Mouse (Mus musculus): ENCODE measurements around the gene Ppp1r13l. TPM values are rescaled to one million over a fixed set of nuclear protein-coding genes. Genes with fewer than 3 reads are reported as not detected.

The Ppp1r13l gene
- total and polyA plus RNA-seq, 2 experiments from 2014 or later = 1.0 to 1.5 TPM

GRCm38 (mm10) chr7:19362276-19362675 is 2.7 kb downstream of the Ppp1r13l start:
- Histone ChIP-seq H3K9me3 (ENCODE audit: low read length) (no peaks in the 10 kb centered on the region), H3K4me3 (ENCODE audit: low read depth, low read length) (no peak overlapping the region), H3K36me3 (ENCODE audit: insufficient read depth, low read length) (no peaks in the 10 kb centered on the region), H3K4me2 (ENCODE audit: low read depth, low read length, poor library complexity, severe bottlenecking) (peak overlapping the region; percentile 96; the same call in 1 of the 2 replicates), H3K4me1 (ENCODE audit: insufficient read depth, low read length) (no peaks in the 10 kb centered on the region), H3K27me3 (ENCODE audit: insufficient read depth, low read length) (no peaks in the 10 kb centered on the region), H3K27ac (ENCODE audit: low read depth, low read length) (no peak overlapping the region), H3K9ac (replicated peaks; ENCODE audit: low read length, poor library complexity, severe bottlenecking) (0 out of 2 replicates have a peak overlapping the region, but pooled peaks have one; percentile 13)
- 13% methylated on average over 4 of the region's 4 CpGs for WGBS
- TF ChIP-seq CTCF (IDR thresholded peaks at IDR 0.05) = no peak
- ATAC-seq (ENCODE audit: low FRiP score) (no peak), DNase-seq (ENCODE audit: low spot score) (no peak)

DNA sequence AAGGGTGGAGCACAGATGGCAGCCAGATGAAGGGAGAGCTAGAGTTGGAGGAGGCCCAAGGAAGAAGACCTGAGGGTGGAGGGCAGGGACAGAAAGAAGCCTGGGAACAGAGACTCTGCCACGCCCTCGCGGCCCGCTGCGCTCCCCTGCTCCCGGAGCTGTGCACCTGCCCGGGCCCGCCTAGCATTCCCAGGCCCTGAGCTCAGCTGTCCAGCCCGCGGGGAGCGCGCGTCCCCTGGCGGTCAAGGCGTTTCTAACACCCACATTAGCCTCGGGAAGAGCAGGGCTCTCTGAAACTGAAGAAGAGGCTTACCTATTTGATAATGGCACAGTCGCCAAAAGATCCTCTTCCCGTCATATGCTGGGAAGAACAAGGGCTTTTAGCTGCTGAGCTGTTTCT is 4.3 kb downstream of the Ppp1r13l start:
- Histone ChIP-seq H3K27me3 (ENCODE audit: insufficient read depth, low read length) (no peaks in the 10 kb centered on the region; the same call in 1 of the 2 replicates), H3K4me3 (ENCODE audit: low read depth, low read length) (no peak overlapping the region), H3K9me3 (ENCODE audit: low read length) (no peaks in the 10 kb centered on the region), H3K4me1 (ENCODE audit: insufficient read depth, low read length) (no peaks in the 10 kb centered on the region), H3K36me3 (ENCODE audit: insufficient read depth, low read length) (no peaks in the 10 kb centered on the region), H3K9ac (replicated peaks; ENCODE audit: low read length, poor library complexity, severe bottlenecking) (no peak overlapping the region), H3K4me2 (ENCODE audit: low read depth, low read length, poor library complexity, severe bottlenecking) (no peak overlapping the region), H3K27ac (ENCODE audit: low read depth, low read length) (no peak overlapping the region)
- TF ChIP-seq CTCF (IDR thresholded peaks at IDR 0.05) = peak; percentile 70
- ATAC-seq (ENCODE audit: low FRiP score) = no peak
- WGBS = 3% methylated on average over 18 of the region's 18 CpGs
- DNase-seq (ENCODE audit: low spot score) = no peak

- Histone ChIP-seq H3K9ac (replicated peaks; ENCODE audit: low read length, poor library complexity, severe bottlenecking) (no peak overlapping the region), H3K27me3 (ENCODE audit: insufficient read depth, low read length) (no peaks in the 10 kb centered on the region; the same call in 1 of the 2 replicates), H3K9me3 (ENCODE audit: low read length) (no peaks in the 10 kb centered on the region), H3K4me1 (ENCODE audit: insufficient read depth, low read length) (no peaks in the 10 kb centered on the region), H3K4me2 (ENCODE audit: low read depth, low read length, poor library complexity, severe bottlenecking) (no peak overlapping the region), H3K36me3 (ENCODE audit: insufficient read depth, low read length) (no peaks in the 10 kb centered on the region), H3K4me3 (ENCODE audit: low read depth, low read length) (no peak overlapping the region), H3K27ac (ENCODE audit: low read depth, low read length) (no peak overlapping the region)
- no peak for ATAC-seq (ENCODE audit: low FRiP score)
- WGBS = 83% methylated on average over 4 of the region's 4 CpGs
- DNase-seq (ENCODE audit: low spot score) = no peak
- TF ChIP-seq CTCF (IDR thresholded peaks at IDR 0.05) = no peak
These were observed 5.8 kb downstream of the Ppp1r13l start for GRCm38 (mm10) chr7:19365376-19365775.

DNA sequence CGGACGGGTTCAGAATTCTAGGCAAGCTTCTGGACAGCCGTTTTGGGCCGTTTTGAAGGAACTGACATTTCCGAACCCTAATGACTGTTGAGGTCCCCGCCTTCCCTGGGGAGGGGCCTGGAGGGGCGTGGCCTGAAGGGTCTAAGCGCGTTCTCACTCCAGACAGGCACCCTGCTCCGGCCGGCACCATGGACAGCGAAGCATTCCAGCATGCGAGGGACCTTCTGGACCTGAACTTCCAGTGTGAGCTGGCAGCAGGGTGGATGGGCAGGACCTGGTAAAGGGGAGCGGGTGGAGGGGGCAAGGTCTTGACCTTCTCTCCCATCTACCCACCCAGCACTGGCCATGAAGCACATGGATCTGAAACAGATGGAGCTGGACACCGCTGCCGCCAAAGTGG is 8.8 kb downstream of the Ppp1r13l start:
- Histone ChIP-seq H3K4me2 (ENCODE audit: low read depth, low read length, poor library complexity, severe bottlenecking) (no peak overlapping the region), H3K36me3 (ENCODE audit: insufficient read depth, low read length) (no peaks in the 10 kb centered on the region), H3K4me1 (ENCODE audit: insufficient read depth, low read length) (no peaks in the 10 kb centered on the region), H3K27ac (ENCODE audit: low read depth, low read length) (no peak overlapping the region), H3K4me3 (ENCODE audit: low read depth, low read length) (no peak overlapping the region), H3K9ac (replicated peaks; ENCODE audit: low read length, poor library complexity, severe bottlenecking) (no peak overlapping the region), H3K9me3 (ENCODE audit: low read length) (no peaks in the 10 kb centered on the region), H3K27me3 (ENCODE audit: insufficient read depth, low read length) (no peaks in the 10 kb centered on the region; the same call in 1 of the 2 replicates)
- ATAC-seq (ENCODE audit: low FRiP score) = no peak
- TF ChIP-seq CTCF (IDR thresholded peaks at IDR 0.05) = no peak
- WGBS = 34% methylated on average over 16 of the region's 16 CpGs
- no peak for DNase-seq (ENCODE audit: low spot score)

DNA sequence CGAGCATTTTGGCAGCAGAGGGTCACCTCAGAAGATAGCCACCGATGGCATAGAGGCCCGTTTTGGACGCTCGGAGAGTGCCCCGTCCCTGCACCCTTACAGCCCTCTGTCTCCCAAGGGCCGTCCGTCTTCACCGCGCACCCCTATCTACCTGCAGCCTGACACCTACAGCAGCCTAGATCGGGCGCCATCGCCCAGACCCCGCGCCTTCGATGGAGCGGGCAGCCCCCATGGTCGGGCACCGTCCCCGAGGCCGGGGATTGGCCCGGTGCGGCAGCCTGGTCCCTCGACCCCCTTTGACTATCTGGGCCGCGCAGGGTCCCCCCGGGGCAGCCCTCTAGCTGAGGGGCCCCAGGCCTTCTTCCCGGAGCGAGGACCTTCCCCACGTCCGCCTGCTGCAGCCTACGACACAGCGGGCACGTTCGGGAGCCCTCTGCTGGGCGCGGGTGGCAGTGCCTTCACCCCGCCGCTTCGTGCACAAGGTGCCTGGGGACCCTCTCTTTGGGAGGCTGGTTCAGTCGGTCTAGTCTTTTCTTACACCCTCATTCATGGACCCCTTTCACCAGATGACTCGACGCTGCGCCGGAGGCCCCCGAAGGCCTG is 10.4 kb downstream of the Ppp1r13l start:
- no peaks in the 10 kb centered on the region for H3K9me3 ChIP-seq (ENCODE audit: low read length)
- H3K4me3 ChIP-seq (ENCODE audit: low read depth, low read length) = peak overlapping the region; percentile 41
- H3K4me1 ChIP-seq (ENCODE audit: insufficient read depth, low read length) = no peaks in the 10 kb centered on the region
- H3K36me3 ChIP-seq (ENCODE audit: insufficient read depth, low read length) = no peaks in the 10 kb centered on the region
- ATAC-seq (ENCODE audit: low FRiP score) = peak; percentile 82
- TF ChIP-seq CTCF (IDR thresholded peaks at IDR 0.05) = peak; percentile 88
- 11% methylated on average over 43 of the region's 46 CpGs for WGBS
- H3K9ac ChIP-seq (replicated peaks; ENCODE audit: low read length, poor library complexity, severe bottlenecking) = peak overlapping the region; percentile 61
- DNase-seq (ENCODE audit: low spot score) = peak; percentile 45
- no peaks in the 10 kb centered on the region; the same call in 1 of the 2 replicates for H3K27me3 ChIP-seq (ENCODE audit: insufficient read depth, low read length)
- peak overlapping the region; percentile 62 for H3K4me2 ChIP-seq (ENCODE audit: low read depth, low read length, poor library complexity, severe bottlenecking)
- H3K27ac ChIP-seq (ENCODE audit: low read depth, low read length) = no peak overlapping the region

- Histone ChIP-seq H3K36me3 (ENCODE audit: insufficient read depth, low read length) (0 out of 2 replicates have a peak, but pooled peaks cover 2% of the 10 kb centered on the region), H3K27ac (ENCODE audit: low read depth, low read length) (no peak overlapping the region), H3K9me3 (ENCODE audit: low read length) (no peaks in the 10 kb centered on the region), H3K27me3 (ENCODE audit: insufficient read depth, low read length) (no peaks in the 10 kb centered on the region; the same call in 1 of the 2 replicates), H3K4me1 (ENCODE audit: insufficient read depth, low read length) (no peaks in the 10 kb centered on the region), H3K4me2 (ENCODE audit: low read depth, low read length, poor library complexity, severe bottlenecking) (no peak overlapping the region), H3K9ac (replicated peaks; ENCODE audit: low read length, poor library complexity, severe bottlenecking) (no peak overlapping the region), H3K4me3 (ENCODE audit: low read depth, low read length) (no peak overlapping the region)
- no peak for DNase-seq (ENCODE audit: low spot score)
- no peak for TF ChIP-seq CTCF (IDR thresholded peaks at IDR 0.05)
- 86% methylated on average over 2 of the region's 2 CpGs for WGBS
- no peak for ATAC-seq (ENCODE audit: low FRiP score)
These were observed 13.8 kb downstream of the Ppp1r13l start for GRCm38 (mm10) chr7:19373367-19373766.
